8 mouse cellular contexts compared by ENCODE assay signal in the genomic region with DNA sequence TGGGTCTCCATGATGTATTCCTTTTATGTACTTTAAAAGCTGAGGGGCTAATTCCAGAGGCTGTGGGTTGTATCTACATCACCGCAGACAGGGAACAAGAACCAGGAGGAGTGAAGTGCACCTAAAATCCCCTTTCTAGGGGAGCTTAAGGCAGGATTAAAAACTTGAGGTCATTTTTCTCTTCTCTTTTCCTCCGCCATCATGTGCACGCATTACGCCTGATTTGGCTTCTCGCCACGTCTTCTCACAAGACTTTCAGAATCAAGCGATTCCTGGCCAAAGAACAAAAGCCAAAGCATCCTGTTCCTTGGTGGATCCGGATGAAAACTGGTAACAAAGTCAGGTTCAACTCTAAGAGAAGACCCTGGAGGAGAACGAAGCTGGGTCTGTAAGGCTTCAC. TPM values are rescaled to one million over a fixed set of nuclear protein-coding genes. Genes with fewer than 3 reads are reported as not detected.
DNase-seq lines count a peak whose midpoint lies in the region; ATAC-seq lines count a peak whose summit lies in the region.

No protein-coding gene starts in this region.

- H3K4me3 ChIP-seq in lung, embryonic 15.5 days, result no peak overlapping the region
- H3K4me3 ChIP-seq in stomach, embryonic 14.5 days (ENCODE audit: low read depth, low read length), result no peak overlapping the region

- H3K9me3 ChIP-seq in lung, embryonic 15.5 days, result no peaks in the 10 kb centered on the region
- no peaks in the 10 kb centered on the region for H3K9me3 ChIP-seq in stomach, embryonic 14.5 days (ENCODE audit: control insufficient read depth, low read depth, low read length)

- WGBS in lung, embryonic 15.5 days, result 64% methylated on average over 9 of the region's 9 CpGs
- WGBS in stomach, embryonic 14.5 days, result 64% methylated on average over 9 of the region's 9 CpGs

- H3K4me1 ChIP-seq in lung, embryonic 15.5 days, result peaks cover 20% of the 10 kb centered on the region
- peaks cover 9% of the 10 kb centered on the region for H3K4me1 ChIP-seq in stomach, embryonic 14.5 days (ENCODE audit: control insufficient read depth, insufficient read depth, low read length)

- no peaks in the 10 kb centered on the region for H3K36me3 ChIP-seq in lung, embryonic 15.5 days
- H3K36me3 ChIP-seq in stomach, embryonic 14.5 days (ENCODE audit: control insufficient read depth, insufficient read depth, low read length), result no peaks in the 10 kb centered on the region

- DNase-seq in cerebellum, postnatal 14 days, result peak; percentile 8 to 31
- DNase-seq in cerebellum, adult 9-10 months, result no peak
- DNase-seq in lung, adult 18-20 months, result no peak
- peak; percentile 43 for DNase-seq in heart, postnatal 4 days
- DNase-seq in frontal cortex, adult 2 months (ENCODE audit: extremely low spot score in 1 of 2, low spot score in 1 of 2), result no peak

- H3K9ac ChIP-seq in lung, embryonic 15.5 days, result no peak overlapping the region
- H3K9ac ChIP-seq in stomach, embryonic 14.5 days (replicated peaks; ENCODE audit: low read depth, low read length), result no peak overlapping the region

- H3K27me3 ChIP-seq in lung, embryonic 15.5 days, result 0 out of 2 replicates have a peak, but pooled peaks cover 15% of the 10 kb centered on the region
- no peaks in the 10 kb centered on the region for H3K27me3 ChIP-seq in stomach, embryonic 14.5 days (ENCODE audit: control insufficient read depth, insufficient read depth, low read length)

- H3K27ac ChIP-seq in lung, embryonic 15.5 days, result peak overlapping the region; percentile 82
- peak overlapping the region; percentile 77; the same call in 1 of the 2 replicates for H3K27ac ChIP-seq in stomach, embryonic 14.5 days (ENCODE audit: low read length)

- no peak for ATAC-seq in lung, embryonic 15.5 days (ENCODE audit: borderline replicate concordance, extremely low read depth, low FRiP score, low TSS enrichment)
- no peak for ATAC-seq in stomach, embryonic 14.5 days (ENCODE audit: insufficient number of reproducible peaks, insufficient read depth, low FRiP score, low read depth)
- ATAC-seq in granulocyte monocyte progenitor cell, adult 5-6 weeks (replicated peaks; ENCODE audit: poor library complexity, severe bottlenecking), result no peak

- H3K4me2 ChIP-seq in lung, embryonic 15.5 days, result no peak overlapping the region
- no peak overlapping the region for H3K4me2 ChIP-seq in stomach, embryonic 14.5 days (replicated peaks; ENCODE audit: low read depth, low read length)

RNA-seq across cellular contexts. Expression of a gene that starts 8.1 kb away (rescaled TPM):
- 56.7 and 64.0 TPM in 2 replicates for polyA plus RNA-seq in lung, embryonic 15.5 days (2015; fragmentation: Nextera tagmentation; extraction: Ambion mirVana)
- 10 to 100 TPM; 62.8 to 63.4 TPM for total RNA-seq in heart, postnatal 4 days (2021)
- 39.2 and 40.7 TPM in 2 replicates for polyA plus RNA-seq in stomach, embryonic 14.5 days (2014; fragmentation: Nextera tagmentation; extraction: Ambion mirVana)
- total RNA-seq in granulocyte monocyte progenitor cell, adult 5-6 weeks (2014; fragmentation: Nextera tagmentation), result 21.4 and 25.7 TPM in 2 replicates
- total RNA-seq in granulocyte monocyte progenitor cell, adult 5-6 weeks (2017), result 21.7 and 27.2 TPM in 2 replicates
- polyA plus RNA-seq in frontal cortex, adult 2 months (2012; rRNA removed), result 21.8 and 23.0 TPM in 2 replicates

RNA-seq across cellular contexts. Expression of a gene that starts 34.3 kb away (rescaled TPM):
- polyA plus RNA-seq in lung, embryonic 15.5 days (2015; fragmentation: Nextera tagmentation; extraction: Ambion mirVana), result 186 and 187 TPM in 2 replicates
- total RNA-seq in heart, postnatal 4 days (2021), result 10 to 100 TPM; 68.1 to 69.0 TPM
- polyA plus RNA-seq in stomach, embryonic 14.5 days (2014; fragmentation: Nextera tagmentation; extraction: Ambion mirVana), result 141 and 147 TPM in 2 replicates
- 115 and 123 TPM in 2 replicates for total RNA-seq in granulocyte monocyte progenitor cell, adult 5-6 weeks (2014; fragmentation: Nextera tagmentation)
- 123 and 124 TPM in 2 replicates for total RNA-seq in granulocyte monocyte progenitor cell, adult 5-6 weeks (2017)
- polyA plus RNA-seq in frontal cortex, adult 2 months (2012; rRNA removed), result 27.2 and 30.6 TPM in 2 replicates

RNA-seq across cellular contexts. Expression of a gene that starts 50.3 kb away (rescaled TPM):
- polyA plus RNA-seq in lung, embryonic 15.5 days (2015; fragmentation: Nextera tagmentation; extraction: Ambion mirVana), result 35.4 and 38.0 TPM in 2 replicates
- 10 to 100 TPM; 52.7 to 53.4 TPM for total RNA-seq in heart, postnatal 4 days (2021)
- 30.1 and 30.7 TPM in 2 replicates for polyA plus RNA-seq in stomach, embryonic 14.5 days (2014; fragmentation: Nextera tagmentation; extraction: Ambion mirVana)
- 40.0 and 66.0 TPM in 2 replicates for total RNA-seq in granulocyte monocyte progenitor cell, adult 5-6 weeks (2014; fragmentation: Nextera tagmentation)
- total RNA-seq in granulocyte monocyte progenitor cell, adult 5-6 weeks (2017), result 54.5 and 65.6 TPM in 2 replicates
- polyA plus RNA-seq in frontal cortex, adult 2 months (2012; rRNA removed), result 51.9 and 61.9 TPM in 2 replicates

Comparison
In these comparisons a context has a peak if more than half of its experiments do, and no peak if none do; other contexts are left out.
1. DNase-seq: peak in cerebellum, postnatal 14 days (2 of 2) and heart, postnatal 4 days (single experiment); none in cerebellum, adult 9-10 months (single experiment), lung, adult 18-20 months (0 of 2) and frontal cortex, adult 2 months (0 of 2).